Mouse (Mus musculus) mammary gland, adult 2 months (tissue): ENCODE results near the gene Gm21732. TPM values are rescaled to one million over a fixed set of nuclear protein-coding genes. Genes with fewer than 3 reads are reported as not detected.

Experiments used
- polyA plus RNA-seq: library from polyadenylated mRNA; depleted of rRNA; stranded (reverse); fragments of >200 nt; gene quantifications from 2 replicates; pipeline ENCODE4 v1.2.3, GENCODE M21; 2012; ENCODE audit warnings: low replicate concordance; rRNA removed

Gm21732 gene
- polyA plus RNA-seq = not detected in 2 replicates

GRCm38 (mm10) chrY:38575591-38575990 is at the start of gene Gm21732:
TSS of gene Gm21732 (minus strand) at chrY:38575691.

Other genes with a start within 250 kb of the Gm21732 start
- not detected in 2 replicates for gene Gm20897, start 73.5 kb downstream of the Gm21732 start, polyA plus RNA-seq